Mouse (Mus musculus): ENCODE data around the gene Serpina12. TPM values are rescaled to one million over a fixed set of nuclear protein-coding genes. Genes with fewer than 3 reads are reported as not detected.

Gene Serpina12
- total RNA-seq, 1 experiment from 2014 or later = not detected

GRCm38 (mm10) chr12:104033752-104034151, 10.5 kb downstream of the Serpina12 start:
- no peak for ATAC-seq (replicated peaks in 1 of 2; ENCODE audit: insufficient read depth in 1 of 2, low FRiP score in 2 of 2, low TSS enrichment in 1 of 2, low read depth in 1 of 2, poor library complexity in 2 of 2, severe bottlenecking in 2 of 2)

DNA sequence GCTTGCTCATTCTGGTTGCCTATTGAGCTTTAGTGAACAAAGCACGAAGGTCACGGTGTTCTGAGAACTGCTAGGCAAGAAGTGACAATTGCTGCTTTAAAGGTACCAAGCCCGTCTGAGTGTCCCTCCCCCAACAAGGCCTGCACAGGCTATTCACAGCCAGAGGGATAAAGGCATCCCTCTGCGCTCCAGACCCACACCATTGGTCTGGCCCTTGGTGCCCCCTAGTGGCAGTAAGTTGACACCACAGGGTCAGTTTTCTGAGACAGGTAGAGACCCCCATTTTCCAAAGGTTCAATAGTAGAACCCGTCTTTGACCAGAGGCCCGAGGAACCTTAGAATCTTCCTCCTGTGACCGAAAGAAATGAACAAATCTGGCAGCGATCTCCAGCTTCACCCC, 14.3 kb downstream of the Serpina12 start:
- ATAC-seq (replicated peaks in 1 of 2; ENCODE audit: insufficient read depth in 1 of 2, low FRiP score in 2 of 2, low TSS enrichment in 1 of 2, low read depth in 1 of 2, poor library complexity in 2 of 2, severe bottlenecking in 2 of 2) = peak; percentile 69 to 78

DNA sequence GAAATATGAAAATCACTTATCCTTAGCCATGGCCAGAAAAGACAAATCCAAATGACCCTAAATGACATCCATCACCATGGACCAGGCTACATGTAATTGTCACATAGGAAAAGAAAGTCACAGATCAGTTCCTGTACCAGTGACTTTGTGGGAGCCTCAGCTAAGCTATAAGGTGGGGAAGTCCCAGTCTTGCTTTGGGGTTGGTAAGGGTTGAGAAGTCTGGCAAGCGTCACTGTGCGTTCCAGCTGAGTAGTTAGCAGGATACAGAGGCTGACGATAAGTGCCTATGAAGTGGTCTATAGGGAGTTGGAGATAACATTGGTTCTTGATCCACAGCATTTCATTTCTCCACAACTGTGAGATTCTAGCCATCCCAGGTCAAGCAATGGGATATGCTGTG, 29.0 kb downstream of the Serpina12 start:
- ATAC-seq (replicated peaks in 1 of 2; ENCODE audit: insufficient read depth in 1 of 2, low FRiP score in 2 of 2, low TSS enrichment in 1 of 2, low read depth in 1 of 2, poor library complexity in 2 of 2, severe bottlenecking in 2 of 2) = 0 out of 4 replicates have a peak, but pooled peaks of 1 of the 2 experiments have one; percentile 36

DNA sequence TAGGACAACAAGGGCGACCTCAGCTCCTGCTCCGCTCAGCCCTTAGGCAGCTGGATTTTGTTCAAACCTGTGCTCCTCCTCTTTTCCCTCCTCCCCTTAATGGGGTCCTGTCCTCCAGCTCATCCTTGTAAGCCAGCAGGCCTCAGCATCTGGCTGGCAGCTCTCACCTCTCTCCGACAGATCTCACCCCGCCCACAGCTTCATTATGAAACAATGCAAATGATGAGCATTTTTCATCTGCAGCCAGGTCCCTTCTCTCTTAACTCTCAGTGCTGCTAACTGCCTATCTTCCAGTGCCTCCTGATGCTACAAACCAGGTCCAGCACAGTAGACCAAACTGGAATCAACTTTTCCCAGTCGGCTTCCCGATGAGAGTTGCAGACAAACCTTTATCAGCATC, 30.6 kb downstream of the Serpina12 start, which contains the start of gene Serpina9:
Gene Serpina9 (minus strand): TSS at position 136 of the 400 bp plus-strand sequence.
- ATAC-seq (replicated peaks in 1 of 2; ENCODE audit: insufficient read depth in 1 of 2, low FRiP score in 2 of 2, low TSS enrichment in 1 of 2, low read depth in 1 of 2, poor library complexity in 2 of 2, severe bottlenecking in 2 of 2) = no peak

GRCm38 (mm10) chr12:104004689-104005088, 39.6 kb downstream of the Serpina12 start:
- no peak for ATAC-seq (replicated peaks in 1 of 2; ENCODE audit: insufficient read depth in 1 of 2, low FRiP score in 2 of 2, low TSS enrichment in 1 of 2, low read depth in 1 of 2, poor library complexity in 2 of 2, severe bottlenecking in 2 of 2)

DNA sequence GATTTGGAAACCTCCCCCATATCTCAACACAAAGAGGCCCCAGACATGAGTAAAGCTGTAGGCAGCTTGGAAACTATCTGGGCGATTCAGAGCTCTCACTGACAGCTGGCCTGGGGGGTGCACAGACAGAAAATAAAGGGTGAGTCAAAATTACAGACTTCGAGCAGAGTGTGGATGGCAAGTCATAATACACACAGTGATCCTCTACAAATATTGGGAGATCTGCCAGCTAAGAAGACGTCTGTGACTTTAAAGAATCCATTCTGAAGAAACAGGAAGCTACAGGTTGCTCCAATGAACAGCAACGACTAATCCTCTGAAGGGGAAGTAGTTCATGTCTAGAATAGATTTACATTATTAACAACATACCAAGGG, 41.0 kb downstream of the Serpina12 start:
- peak; percentile 37 to 70; a peak in 3 of 4 replicates for ATAC-seq (replicated peaks in 1 of 2; ENCODE audit: insufficient read depth in 1 of 2, low FRiP score in 2 of 2, low TSS enrichment in 1 of 2, low read depth in 1 of 2, poor library complexity in 2 of 2, severe bottlenecking in 2 of 2)

- no peak for ATAC-seq (replicated peaks in 1 of 2; ENCODE audit: insufficient read depth in 1 of 2, low FRiP score in 2 of 2, low TSS enrichment in 1 of 2, low read depth in 1 of 2, poor library complexity in 2 of 2, severe bottlenecking in 2 of 2)
Measured at GRCm38 (mm10) chr12:104002569-104003237, 41.5 kb downstream of the Serpina12 start.

DNA sequence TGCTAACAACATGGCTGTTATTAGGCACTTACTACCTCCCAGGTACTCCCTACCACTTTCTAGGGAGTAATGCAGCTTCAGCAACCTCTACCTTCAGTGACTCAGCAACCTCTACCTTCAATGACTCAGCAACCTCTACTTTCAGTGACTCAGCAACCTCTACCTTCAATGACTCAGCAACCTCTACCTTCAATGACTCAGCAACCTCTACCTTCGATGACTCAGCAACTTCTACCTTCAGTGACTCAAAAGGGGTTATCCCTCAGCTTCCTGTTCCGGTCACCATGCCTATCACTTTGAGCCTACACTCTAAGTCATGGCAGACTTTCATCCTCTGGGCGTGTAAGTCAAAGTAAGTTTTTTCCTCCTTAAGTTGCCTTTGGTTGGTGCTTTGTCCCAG, 43.6 kb downstream of the Serpina12 start:
- ATAC-seq (replicated peaks in 1 of 2; ENCODE audit: insufficient read depth in 1 of 2, low FRiP score in 2 of 2, low TSS enrichment in 1 of 2, low read depth in 1 of 2, poor library complexity in 2 of 2, severe bottlenecking in 2 of 2) = peak; percentile 29 to 42; a peak in 1 of 4 replicates

- no peak for ATAC-seq (replicated peaks in 1 of 2; ENCODE audit: insufficient read depth in 1 of 2, low FRiP score in 2 of 2, low TSS enrichment in 1 of 2, low read depth in 1 of 2, poor library complexity in 2 of 2, severe bottlenecking in 2 of 2)
Measured at GRCm38 (mm10) chr12:103999611-104000010, 44.6 kb downstream of the Serpina12 start.

- ATAC-seq (replicated peaks in 1 of 2; ENCODE audit: insufficient read depth in 1 of 2, low FRiP score in 2 of 2, low TSS enrichment in 1 of 2, low read depth in 1 of 2, poor library complexity in 2 of 2, severe bottlenecking in 2 of 2) = no peak
Measured at GRCm38 (mm10) chr12:103996513-103996912, 47.7 kb downstream of the Serpina12 start.

- peak; percentile 54 to 58; a peak in 2 of 4 replicates for ATAC-seq (replicated peaks in 1 of 2; ENCODE audit: insufficient read depth in 1 of 2, low FRiP score in 2 of 2, low TSS enrichment in 1 of 2, low read depth in 1 of 2, poor library complexity in 2 of 2, severe bottlenecking in 2 of 2)
Measured at GRCm38 (mm10) chr12:103995292-103996072, 48.8 kb downstream of the Serpina12 start.

DNA sequence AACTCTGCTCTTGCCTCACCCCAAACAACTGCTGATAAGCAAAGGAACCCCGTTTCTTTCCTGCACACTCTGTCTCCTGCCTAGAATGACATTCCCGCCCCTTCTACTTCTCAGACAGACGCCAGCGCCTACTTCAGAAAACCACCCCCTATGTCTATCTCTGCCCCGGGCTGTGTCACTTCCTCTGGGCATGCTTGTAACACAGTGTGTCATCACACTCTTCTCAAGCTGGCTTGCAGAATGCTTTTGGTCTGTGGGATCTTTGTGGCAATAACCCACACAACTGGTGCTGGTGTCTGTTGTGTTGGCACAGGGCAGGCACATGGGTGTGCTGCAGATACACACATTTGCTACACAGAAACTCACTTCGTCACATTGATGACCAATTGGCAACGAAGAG, 51.3 kb downstream of the Serpina12 start:
- peak; percentile 40 to 67; a peak in 2 of 4 replicates for ATAC-seq (replicated peaks in 1 of 2; ENCODE audit: insufficient read depth in 1 of 2, low FRiP score in 2 of 2, low TSS enrichment in 1 of 2, low read depth in 1 of 2, poor library complexity in 2 of 2, severe bottlenecking in 2 of 2)

GRCm38 (mm10) chr12:103989857-103990256, 54.4 kb downstream of the Serpina12 start, which contains the start of gene Serpina11:
Gene Serpina11, minus strand, starts transcription at chr12:103989957.
- ATAC-seq (replicated peaks in 1 of 2; ENCODE audit: insufficient read depth in 1 of 2, low FRiP score in 2 of 2, low TSS enrichment in 1 of 2, low read depth in 1 of 2, poor library complexity in 2 of 2, severe bottlenecking in 2 of 2) = no peak

GRCm38 (mm10) chr12:103989514-103989767, 54.8 kb downstream of the Serpina12 start:
- no peak for ATAC-seq (replicated peaks in 1 of 2; ENCODE audit: insufficient read depth in 1 of 2, low FRiP score in 2 of 2, low TSS enrichment in 1 of 2, low read depth in 1 of 2, poor library complexity in 2 of 2, severe bottlenecking in 2 of 2)

GRCm38 (mm10) chr12:103988754-103989513, 55.3 kb downstream of the Serpina12 start:
- ATAC-seq (replicated peaks in 1 of 2; ENCODE audit: insufficient read depth in 1 of 2, low FRiP score in 2 of 2, low TSS enrichment in 1 of 2, low read depth in 1 of 2, poor library complexity in 2 of 2, severe bottlenecking in 2 of 2) = peak in 1 of 2 experiments; percentile 54; a peak in 1 of 4 replicates

DNA sequence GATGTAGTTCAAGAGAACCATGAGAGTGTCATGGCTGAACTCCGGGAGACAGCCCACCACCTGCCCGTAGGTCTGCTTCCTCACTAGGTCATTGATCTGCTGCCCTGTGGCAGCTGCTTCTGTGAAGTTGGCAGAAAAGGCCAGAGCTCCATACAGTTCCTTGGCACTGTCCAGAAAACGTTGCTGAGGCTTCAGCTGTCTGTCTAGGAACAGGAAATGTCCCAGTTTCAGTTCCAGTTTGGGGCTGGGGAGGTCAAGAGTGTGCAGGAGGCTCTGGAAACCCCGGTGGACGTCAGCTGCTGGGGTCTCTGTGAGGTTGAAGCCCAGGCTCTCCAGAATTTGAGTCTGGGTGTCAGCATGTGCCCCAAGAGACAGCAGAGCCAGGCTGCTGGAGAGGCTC, 58.4 kb downstream of the Serpina12 start:
- no peak; a peak in 1 of 4 replicates for ATAC-seq (replicated peaks in 1 of 2; ENCODE audit: insufficient read depth in 1 of 2, low FRiP score in 2 of 2, low TSS enrichment in 1 of 2, low read depth in 1 of 2, poor library complexity in 2 of 2, severe bottlenecking in 2 of 2)

DNA sequence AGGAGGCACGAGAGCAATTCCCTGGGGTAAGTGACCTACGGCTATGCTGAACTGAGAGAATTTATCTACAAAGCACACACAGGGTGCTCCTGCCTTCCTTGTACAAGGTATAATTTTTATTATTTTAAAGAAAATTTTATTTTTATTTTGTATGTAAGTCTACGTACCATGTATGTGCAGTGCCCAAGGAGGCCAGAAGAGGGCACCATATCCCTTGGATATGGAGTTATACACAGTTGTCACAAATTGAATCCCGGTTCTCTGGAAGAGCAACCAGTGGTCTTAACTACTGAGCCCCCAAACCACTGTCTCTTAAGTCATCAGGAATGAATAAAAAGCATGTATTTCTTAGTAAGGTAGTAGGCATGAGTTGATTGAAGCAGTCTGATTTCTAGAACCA, 59.3 kb downstream of the Serpina12 start:
- no peak for ATAC-seq (replicated peaks in 1 of 2; ENCODE audit: insufficient read depth in 1 of 2, low FRiP score in 2 of 2, low TSS enrichment in 1 of 2, low read depth in 1 of 2, poor library complexity in 2 of 2, severe bottlenecking in 2 of 2)
